Mouse (Mus musculus) CH12.LX (cell line): ENCODE results near the gene Pxk. TPM values are rescaled to one million over a fixed set of nuclear protein-coding genes. Genes with fewer than 3 reads are reported as not detected.

Experiments used
- DNase-seq: peaks from one replicate; pipeline ENCODE4 v3.0.0-alpha.2; 2013; ENCODE audit errors: extremely low read depth
- H3K27ac ChIP-seq: 2 replicates; pipeline ENCODE4 v1.5.1; 2012; ENCODE audit warnings: low read depth, mild to moderate bottlenecking, control low read depth, moderate library complexity; ENCODE audit not compliant: insufficient read depth
- H3K27me3 ChIP-seq: replicated peaks from 2 replicates; pipeline ENCODE3; 2012; ENCODE audit warnings: inconsistent platforms
- H3K36me3 ChIP-seq, 2 experiments: replicated peaks in 1 of 2; 2 replicates each; pipeline versions ENCODE3 to v1.6.1; 2012; ENCODE audit warnings: inconsistent platforms in 1 of 2, low read length in 1 of 2, mild to moderate bottlenecking in 1 of 2, mixed read lengths in 1 of 2, moderate library complexity in 1 of 2; ENCODE audit not compliant: control insufficient read depth in 1 of 2, insufficient read depth in 1 of 2
- H3K4me1 ChIP-seq, 2 experiments: 2 replicates each; pipeline ENCODE4 v1.6.1; 2012; ENCODE audit warnings: inconsistent platforms in 1 of 2, moderate library complexity in 1 of 2; ENCODE audit not compliant: insufficient read depth in 2 of 2, control insufficient read depth in 1 of 2
- H3K4me2 ChIP-seq: 2 replicates; pipeline ENCODE4 v1.6.1; 2012; ENCODE audit warnings: low read depth, mild to moderate bottlenecking, control low read depth; ENCODE audit not compliant: poor library complexity, insufficient read depth, severe bottlenecking
- H3K4me3 ChIP-seq, 3 experiments: fragments of 150-350 bp in 1 of 3; sonication (generic) in 1 of 3; replicated peaks in 1 of 3; 2 replicates each; pipeline versions ENCODE3 to v1.5.1; 2011 to 2012; ENCODE audit warnings: low read depth in 2 of 3, low read length in 2 of 3, mild to moderate bottlenecking in 2 of 3, moderate library complexity in 2 of 3, control low read depth in 1 of 3, improper control_type of control experiment in 1 of 3, inconsistent platforms in 1 of 3, mixed read lengths in 1 of 3; ENCODE audit not compliant: poor library complexity in 1 of 3
- H3K79me2 ChIP-seq: replicated peaks from 2 replicates; pipeline ENCODE4 v1.6.1; 2012; ENCODE audit warnings: mild to moderate bottlenecking, moderate library complexity; ENCODE audit not compliant: control insufficient read depth, poor library complexity, insufficient read depth, severe bottlenecking; ENCODE audit errors: extremely low read depth
- H3K9ac ChIP-seq: 2 replicates; pipeline ENCODE4 v1.6.1; 2012; ENCODE audit warnings: low read depth, mild to moderate bottlenecking, control low read depth, moderate library complexity; ENCODE audit not compliant: insufficient read depth
- H3K9me3 ChIP-seq: replicated peaks from 2 replicates; pipeline ENCODE3; 2012; ENCODE audit warnings: low read length, inconsistent platforms, mixed read lengths
- CHD1 ChIP-seq: IDR thresholded peaks from 2 replicates; pipeline ENCODE4 v1.6.1; 2012; ENCODE audit warnings: low read depth, low read length, improper control_type of control experiment, inconsistent platforms
- CHD2 ChIP-seq: IDR thresholded peaks from 2 replicates; pipeline ENCODE4 v1.6.1; 2011; ENCODE audit warnings: low read length, improper control_type of control experiment
- ELF1 ChIP-seq: IDR thresholded peaks from 2 replicates; pipeline ENCODE4 v1.6.1; 2014; ENCODE audit warnings: low read depth, mild to moderate bottlenecking, inconsistent platforms, low read length, improper control_type of control experiment
- EP300 ChIP-seq: IDR thresholded peaks from 2 replicates; pipeline ENCODE4 v1.6.1; 2011; ENCODE audit warnings: low read length, improper control_type of control experiment
- ETS1 ChIP-seq: conservative IDR thresholded peaks from 2 replicates; pipeline ENCODE4 v1.6.1; 2012; ENCODE audit warnings: low read depth, mild to moderate bottlenecking, inconsistent platforms, low read length, improper control_type of control experiment, moderate library complexity
- GABPA ChIP-seq: IDR thresholded peaks from 2 replicates; pipeline ENCODE4 v1.6.1; 2012; ENCODE audit warnings: low read depth, low read length, improper control_type of control experiment, inconsistent platforms; ENCODE audit not compliant: insufficient replicate concordance
- HCFC1 ChIP-seq: IDR thresholded peaks from 2 replicates; pipeline ENCODE4 v1.6.1; 2012; ENCODE audit warnings: low read depth, mild to moderate bottlenecking, inconsistent platforms, low read length, improper control_type of control experiment
- IRF4 ChIP-seq: IDR thresholded peaks from 2 replicates; pipeline ENCODE4 v1.6.1; 2014; ENCODE audit warnings: low read depth, mild to moderate bottlenecking, inconsistent platforms, low read length, improper control_type of control experiment
- JUND ChIP-seq: conservative IDR thresholded peaks from 2 replicates; pipeline ENCODE4 v1.6.1; 2011; ENCODE audit warnings: low read depth, low read length, improper control_type of control experiment
- MAX ChIP-seq: IDR thresholded peaks from 2 replicates; pipeline ENCODE4 v1.6.1; 2011; ENCODE audit warnings: low read length, improper control_type of control experiment
- MEF2A ChIP-seq: IDR thresholded peaks from 2 replicates; pipeline ENCODE4 v1.6.1; 2014; ENCODE audit warnings: low read depth, mild to moderate bottlenecking, inconsistent platforms, low read length, improper control_type of control experiment, borderline replicate concordance
- MYC ChIP-seq: IDR thresholded peaks from 2 replicates; pipeline ENCODE4 v1.6.1; 2011; ENCODE audit warnings: low read depth, mild to moderate bottlenecking, improper control_type of control experiment, low read length
- NELFE ChIP-seq: IDR thresholded peaks from 2 replicates; pipeline ENCODE4 v1.6.1; 2011; ENCODE audit warnings: low read depth, low read length, improper control_type of control experiment
- NRF1 ChIP-seq: IDR thresholded peaks from 2 replicates; pipeline ENCODE4 v1.6.1; 2014; ENCODE audit warnings: low read depth, mild to moderate bottlenecking, inconsistent platforms, low read length, improper control_type of control experiment, moderate library complexity
- PAX5 ChIP-seq: IDR thresholded peaks from 2 replicates; pipeline ENCODE4 v1.6.1; 2012; ENCODE audit warnings: low read length, inconsistent platforms, mixed read lengths
- POLR2A ChIP-seq: IDR thresholded peaks from 2 replicates; pipeline ENCODE4 v1.6.1; 2011; ENCODE audit warnings: low read depth, mild to moderate bottlenecking, improper control_type of control experiment, low read length
- RAD21 ChIP-seq: IDR thresholded peaks from 2 replicates; pipeline ENCODE4 v1.6.1; 2011; ENCODE audit warnings: low read depth, mild to moderate bottlenecking, low read length, improper control_type of control experiment, moderate library complexity
- RCOR1 ChIP-seq: conservative IDR thresholded peaks from 2 replicates; pipeline ENCODE4 v1.6.1; 2012; ENCODE audit warnings: low read depth, mild to moderate bottlenecking, inconsistent platforms, low read length, improper control_type of control experiment
- SIN3A ChIP-seq: IDR thresholded peaks from 2 replicates; pipeline ENCODE4 v1.6.1; 2012; ENCODE audit warnings: low read length, improper control_type of control experiment, inconsistent platforms
- UBTF ChIP-seq: IDR thresholded peaks from 2 replicates; pipeline ENCODE4 v1.6.1; 2012; ENCODE audit warnings: low read depth, mild to moderate bottlenecking, inconsistent platforms, low read length, improper control_type of control experiment, moderate library complexity
- USF1 ChIP-seq: IDR thresholded peaks from 2 replicates; pipeline ENCODE4 v1.6.1; 2014; ENCODE audit warnings: low read depth, mild to moderate bottlenecking, inconsistent platforms, low read length, improper control_type of control experiment
- USF2 ChIP-seq: conservative IDR thresholded peaks from 2 replicates; pipeline ENCODE4 v1.6.1; 2011; ENCODE audit warnings: low read depth, low read length, improper control_type of control experiment
- ZMIZ1 ChIP-seq: IDR thresholded peaks from 2 replicates; pipeline ENCODE4 v1.6.1; 2012; ENCODE audit warnings: low read depth, mild to moderate bottlenecking, inconsistent platforms, low read length, improper control_type of control experiment
- dilution Hi-C: fragments of 300-500 bp; cut with MboI; formaldehyde crosslinking; loops from 2 replicates; pipeline ENCODE4 v1.14.3; 2020; ENCODE audit warnings: low sequenced_read_pairs; ENCODE audit not compliant: extremely low pct_unique_long_range_greater_than_20kb, extremely low pct_ligation_motif_present
- in situ Hi-C: fragments of 300-500 bp; cut with MboI; formaldehyde crosslinking; loops from 3 replicates; pipeline ENCODE4 v1.14.3; 2019; ENCODE audit warnings: low sequenced_read_pairs, low pct_ligation_motif_present, low pct_unique_long_range_greater_than_20kb, mixed read lengths
- polyA plus RNA-seq: library from polyadenylated mRNA; unstranded; fragments of >175 nt; gene quantifications from 2 replicates; pipeline ENCODE4 v1.2.1, GENCODE M21; 2012; ENCODE audit warnings: low read depth; ENCODE audit not compliant: insufficient read length
- total RNA-seq, 2 experiments: library from RNA; depleted of rRNA; stranded (reverse); fragments of 300-350 nt in 1 of 2; fragments of >200 nt in 1 of 2; gene quantifications; 2 replicates each; pipeline ENCODE4 v1.2.3; 2012 to 2014

Gene Pxk
- total and polyA plus RNA-seq, 3 experiments, result 11.7 to 55.7 (median 28.9) TPM

DNA sequence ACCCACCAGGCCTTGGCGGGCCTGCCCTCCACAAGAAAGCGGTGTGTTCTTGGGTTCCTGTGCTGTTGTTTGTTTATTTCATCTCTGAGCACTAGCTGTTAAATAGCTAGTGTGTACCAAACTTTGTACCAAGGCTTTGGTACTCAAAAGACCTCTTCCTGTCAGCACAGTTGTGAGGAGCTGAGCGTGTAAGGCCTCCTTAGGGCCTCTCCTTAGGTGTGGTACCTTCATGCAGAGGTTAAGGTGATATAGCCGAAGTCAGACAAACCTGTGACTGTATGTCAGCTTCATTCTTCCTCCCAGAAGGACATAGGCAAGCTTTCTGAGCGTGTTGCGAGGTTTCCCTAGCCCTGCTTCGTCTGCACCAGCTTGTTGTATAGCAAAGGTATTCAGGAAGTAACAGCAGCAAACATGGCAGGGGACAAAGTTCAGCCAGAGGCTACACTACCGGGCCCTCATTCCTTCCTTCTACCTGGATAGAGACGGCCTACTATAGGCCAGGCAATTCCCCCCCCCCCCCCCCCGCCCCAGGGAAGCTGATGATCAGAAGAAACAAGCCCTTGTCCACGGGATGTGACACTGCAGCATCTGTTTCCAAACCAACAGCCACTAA, 48.7 kb downstream of the Pxk start:
- Histone ChIP-seq H3K79me2 (no peaks in the 10 kb centered on the region), H3K4me2 (no peak overlapping the region), H3K36me3 (peaks cover 53 to 89% of the 10 kb centered on the region in 2 experiments)
- no peak for TF ChIP-seq MEF2A
- TF ChIP-seq GABPA, result no peak
- TF ChIP-seq NRF1, result no peak
- no peak for TF ChIP-seq RAD21
- TF ChIP-seq MAX, result no peak
- TF ChIP-seq ETS1, result no peak
- no peak for TF ChIP-seq UBTF
- no peak for TF ChIP-seq ELF1
- no peak for TF ChIP-seq USF1
- no peak for TF ChIP-seq PAX5
- TF ChIP-seq IRF4, result no peak
- TF ChIP-seq ZMIZ1, result no peak
- TF ChIP-seq NELFE, result no peak
- no peak for TF ChIP-seq CHD1
- TF ChIP-seq JUND, result no peak
- TF ChIP-seq CHD2, result no peak
- TF ChIP-seq, all 38 proteins: peak for 0
- H3K4me3 ChIP-seq, result no peak overlapping the region
- dilution Hi-C loops (no loop called here), in situ Hi-C loops (no loop called here)
- no peaks in the 10 kb centered on the region for H3K9me3 ChIP-seq
- H3K9ac ChIP-seq, result no peak overlapping the region
- DNase-seq, result no peak
- no peaks in the 10 kb centered on the region for H3K27me3 ChIP-seq
- peaks cover 0 to 18% of the 10 kb centered on the region in 2 experiments; a peak in 1 of 4 replicates for H3K4me1 ChIP-seq
- H3K27ac ChIP-seq, result no peak overlapping the region

- Histone ChIP-seq H3K36me3 (peaks cover 59 to 89% of the 10 kb centered on the region in 2 experiments), H3K9ac (no peak overlapping the region), H3K27me3 (no peaks in the 10 kb centered on the region), H3K4me1 (peaks cover 8 to 25% of the 10 kb centered on the region in 2 experiments; a peak in 3 of 4 replicates), H3K4me2 (no peak overlapping the region), H3K79me2 (no peaks in the 10 kb centered on the region), H3K9me3 (no peaks in the 10 kb centered on the region), H3K27ac (no peak overlapping the region), H3K4me3 (no peak overlapping the region)
- TF ChIP-seq MEF2A, result no peak
- no peak for TF ChIP-seq ELF1
- TF ChIP-seq SIN3A, result no peak
- no peak for TF ChIP-seq MAX
- TF ChIP-seq RCOR1, result no peak
- TF ChIP-seq USF1, result no peak
- TF ChIP-seq MYC, result no peak
- TF ChIP-seq IRF4, result no peak
- TF ChIP-seq POLR2A, result no peak
- no peak for TF ChIP-seq USF2
- no peak for TF ChIP-seq EP300
- no peak for TF ChIP-seq NELFE
- no peak for TF ChIP-seq PAX5
- TF ChIP-seq HCFC1, result no peak
- TF ChIP-seq JUND, result no peak
- DNase-seq, result no peak
- in situ Hi-C loops, result no loop called here
- dilution Hi-C loops, result no loop called here
Measured at GRCm38 (mm10) chr14:8148842-8149241, 50.8 kb downstream of the Pxk start.
